Mouse (Mus musculus): ENCODE measurements around the gene Kank4. TPM values are rescaled to one million over a fixed set of nuclear protein-coding genes. Genes with fewer than 3 reads are reported as not detected.

Kank4 gene
- polyA plus RNA-seq, 1 experiment from 2014 or later, result 0.86 TPM

DNA sequence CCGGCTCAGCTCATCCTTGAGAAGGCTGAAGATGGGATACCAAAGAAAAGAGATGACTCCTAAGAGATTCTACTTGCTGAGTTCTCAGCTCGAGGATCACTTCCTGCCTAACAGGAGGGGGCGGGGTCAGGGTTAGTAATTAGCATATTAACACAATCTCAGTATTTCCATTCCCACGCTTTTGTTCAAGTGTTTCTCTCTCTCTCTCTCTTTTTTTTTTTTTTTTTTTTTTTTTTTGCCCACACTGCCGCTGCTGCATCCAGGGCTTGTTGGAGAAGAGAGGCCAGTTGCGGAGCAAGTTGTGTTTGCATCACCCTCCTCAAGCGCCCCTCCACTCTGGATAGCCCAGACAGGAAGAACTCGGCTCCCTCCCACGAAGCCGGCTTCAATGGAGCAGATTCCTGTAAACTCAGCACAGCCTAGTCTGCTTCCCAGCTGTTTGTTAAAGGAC is 27.5 kb downstream of the Kank4 start:
- H3K36me3 ChIP-seq, result no peaks in the 10 kb centered on the region
- peaks cover 11% of the 10 kb centered on the region for H3K27me3 ChIP-seq (ENCODE audit: low read depth, poor library complexity, severe bottlenecking)
- peak overlapping the region; percentile 45 for H3K4me3 ChIP-seq
- WGBS, result 10% methylated on average over 10 of the region's 10 CpGs
- peaks cover 28% of the 10 kb centered on the region for H3K4me1 ChIP-seq
- H3K9me3 ChIP-seq (replicated peaks), result no peaks in the 10 kb centered on the region
- DNase-seq (ENCODE audit: low spot score), result peak; percentile 37
- H3K27ac ChIP-seq (replicated peaks), result peak overlapping the region; percentile 50

DNA sequence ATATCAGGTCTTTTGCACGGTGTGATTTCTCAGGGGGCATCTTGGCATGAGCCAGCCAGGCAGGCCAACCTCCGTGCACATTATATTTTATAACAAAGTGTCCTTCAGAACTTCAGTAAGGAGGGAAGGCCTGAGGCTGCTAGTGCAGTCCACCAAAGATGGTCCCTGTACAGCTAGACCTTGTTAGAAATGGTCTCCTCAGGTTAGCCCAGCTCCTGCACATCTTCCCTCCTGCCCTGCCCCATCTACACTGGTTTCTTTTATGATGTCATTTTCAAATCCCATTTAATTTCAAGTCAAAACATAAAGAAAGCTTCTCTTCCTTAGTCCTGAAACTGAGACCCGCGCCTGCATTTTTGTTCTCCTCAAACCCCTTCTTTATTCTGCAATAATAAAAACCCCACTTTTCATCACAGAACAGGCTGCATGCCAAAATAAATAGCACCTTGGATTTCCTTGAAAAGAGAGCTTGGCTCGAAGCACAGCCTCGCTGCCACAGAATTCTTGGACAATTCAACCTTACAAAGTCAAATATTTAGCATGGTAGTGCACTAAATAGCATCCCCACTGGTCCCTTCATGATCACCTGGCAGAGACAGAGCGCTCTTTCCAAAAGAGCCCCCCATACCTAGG is 28.1 kb downstream of the Kank4 start:
- no peaks in the 10 kb centered on the region for H3K36me3 ChIP-seq
- peaks cover 28% of the 10 kb centered on the region for H3K4me1 ChIP-seq
- H3K27me3 ChIP-seq (ENCODE audit: low read depth, poor library complexity, severe bottlenecking), result peaks cover 11% of the 10 kb centered on the region
- DNase-seq (ENCODE audit: low spot score), result no peak
- H3K27ac ChIP-seq (replicated peaks), result peak overlapping the region; percentile 50
- H3K9me3 ChIP-seq (replicated peaks), result no peaks in the 10 kb centered on the region
- peak overlapping the region; percentile 45 for H3K4me3 ChIP-seq
- 84% methylated on average over 7 of the region's 7 CpGs for WGBS

DNA sequence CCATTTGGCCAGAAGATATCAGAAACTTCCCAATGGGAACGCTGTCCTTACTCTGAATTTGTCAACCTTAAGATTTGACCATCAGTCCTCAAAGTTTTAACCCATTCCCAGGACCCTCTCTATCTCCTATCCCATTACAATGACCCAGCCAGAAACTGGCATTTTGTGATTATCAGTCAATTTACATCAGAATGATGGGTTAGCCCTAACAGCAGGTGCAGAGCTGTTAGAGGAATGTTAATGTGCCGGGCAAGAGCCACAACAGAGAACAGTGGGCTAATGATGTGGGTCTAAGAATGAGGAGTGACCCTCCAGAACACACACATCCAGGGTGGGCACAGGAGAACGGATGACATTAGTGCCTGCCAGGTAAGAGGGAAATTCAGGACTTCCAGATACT is 31.1 kb downstream of the Kank4 start:
- no peaks in the 10 kb centered on the region for H3K9me3 ChIP-seq (replicated peaks)
- no peak for DNase-seq (ENCODE audit: low spot score)
- no peak overlapping the region for H3K27ac ChIP-seq (replicated peaks)
- 30% methylated on average over 3 of the region's 3 CpGs for WGBS
- H3K4me3 ChIP-seq, result no peak overlapping the region
- no peaks in the 10 kb centered on the region for H3K36me3 ChIP-seq
- peaks cover 11% of the 10 kb centered on the region for H3K27me3 ChIP-seq (ENCODE audit: low read depth, poor library complexity, severe bottlenecking)
- peaks cover 28% of the 10 kb centered on the region for H3K4me1 ChIP-seq

DNA sequence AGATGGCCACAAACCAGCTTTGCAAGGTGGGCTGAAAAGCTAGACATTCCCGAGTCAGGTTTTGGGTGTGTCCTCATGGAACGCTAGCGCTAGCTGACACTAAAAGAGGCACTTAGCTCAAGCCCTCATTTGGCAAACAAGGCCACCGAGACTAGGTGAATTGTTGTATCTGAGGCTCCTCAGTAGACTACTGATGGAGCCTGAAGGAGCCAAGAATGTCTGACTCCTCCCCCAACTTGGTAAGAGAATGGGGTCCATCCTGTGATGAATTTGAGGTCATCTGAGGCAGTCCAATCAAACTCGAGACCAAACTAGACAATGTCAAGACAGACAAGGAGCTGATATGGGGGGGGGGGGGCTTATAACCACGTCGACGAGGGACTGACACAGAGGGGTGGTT is 31.5 kb downstream of the Kank4 start:
- DNase-seq (ENCODE audit: low spot score), result no peak
- H3K36me3 ChIP-seq, result no peaks in the 10 kb centered on the region
- no peaks in the 10 kb centered on the region for H3K9me3 ChIP-seq (replicated peaks)
- WGBS, result 40% methylated on average over 8 of the region's 8 CpGs
- H3K4me1 ChIP-seq, result peaks cover 27% of the 10 kb centered on the region
- no peak overlapping the region for H3K4me3 ChIP-seq
- H3K27ac ChIP-seq (replicated peaks), result no peak overlapping the region
- peaks cover 8% of the 10 kb centered on the region for H3K27me3 ChIP-seq (ENCODE audit: low read depth, poor library complexity, severe bottlenecking)

DNA sequence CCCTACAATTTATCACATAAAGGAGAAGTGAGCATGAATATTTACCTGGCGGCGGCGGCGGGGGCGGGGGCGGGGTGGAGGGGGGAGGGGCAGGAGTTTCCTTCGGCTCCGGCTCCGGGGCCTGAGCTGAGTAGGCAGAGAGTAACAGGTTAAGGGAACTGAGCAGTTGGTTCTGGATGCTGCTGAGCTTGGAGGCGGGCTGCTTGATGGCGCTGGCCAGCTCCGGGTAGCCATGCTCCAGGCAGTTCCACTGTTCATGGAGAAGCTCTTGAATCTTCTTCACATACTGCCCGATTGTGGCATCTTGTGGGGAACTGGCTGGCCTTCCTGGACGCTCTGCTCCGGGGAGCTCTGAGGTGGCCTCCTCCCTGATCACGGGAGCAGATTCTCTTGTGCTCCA is 39.1 kb downstream of the Kank4 start:
- Histone ChIP-seq H3K27me3 (ENCODE audit: low read depth, poor library complexity, severe bottlenecking) (peaks cover 23% of the 10 kb centered on the region), H3K4me1 (peaks cover 16% of the 10 kb centered on the region), H3K27ac (replicated peaks) (peak overlapping the region; percentile 33; the same call in 1 of the 2 replicates), H3K4me3 (peak overlapping the region; percentile 32), H3K36me3 (no peaks in the 10 kb centered on the region), H3K9me3 (replicated peaks) (no peaks in the 10 kb centered on the region)
- WGBS, result 15% methylated on average over 16 of the region's 16 CpGs
- DNase-seq (ENCODE audit: low spot score), result no peak

DNA sequence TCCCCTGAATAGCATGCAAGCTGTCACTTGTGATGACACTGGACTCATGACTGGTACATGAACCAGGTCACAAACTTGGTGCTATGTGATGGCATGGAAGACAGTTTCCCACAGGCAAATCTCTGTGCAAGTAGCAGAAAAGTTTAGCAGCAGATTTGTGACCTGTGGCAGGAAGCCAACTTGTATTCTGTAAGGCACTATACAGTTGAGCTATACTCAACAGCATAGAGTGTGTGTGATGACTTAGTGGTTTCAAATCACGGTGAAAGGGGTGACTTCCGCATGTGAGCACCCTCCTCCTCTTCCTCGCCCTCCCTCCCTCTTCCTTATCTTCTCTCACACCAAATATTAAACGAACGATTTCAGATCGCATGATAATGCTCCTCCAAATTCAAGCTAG is 39.9 kb downstream of the Kank4 start:
- Histone ChIP-seq H3K36me3 (no peaks in the 10 kb centered on the region), H3K9me3 (replicated peaks) (no peaks in the 10 kb centered on the region), H3K4me3 (no peak overlapping the region), H3K4me1 (peaks cover 16% of the 10 kb centered on the region), H3K27ac (replicated peaks) (no peak overlapping the region), H3K27me3 (ENCODE audit: low read depth, poor library complexity, severe bottlenecking) (peaks cover 23% of the 10 kb centered on the region)
- 89% methylated on average over 6 of the region's 6 CpGs for WGBS
- DNase-seq (ENCODE audit: low spot score), result no peak

DNA sequence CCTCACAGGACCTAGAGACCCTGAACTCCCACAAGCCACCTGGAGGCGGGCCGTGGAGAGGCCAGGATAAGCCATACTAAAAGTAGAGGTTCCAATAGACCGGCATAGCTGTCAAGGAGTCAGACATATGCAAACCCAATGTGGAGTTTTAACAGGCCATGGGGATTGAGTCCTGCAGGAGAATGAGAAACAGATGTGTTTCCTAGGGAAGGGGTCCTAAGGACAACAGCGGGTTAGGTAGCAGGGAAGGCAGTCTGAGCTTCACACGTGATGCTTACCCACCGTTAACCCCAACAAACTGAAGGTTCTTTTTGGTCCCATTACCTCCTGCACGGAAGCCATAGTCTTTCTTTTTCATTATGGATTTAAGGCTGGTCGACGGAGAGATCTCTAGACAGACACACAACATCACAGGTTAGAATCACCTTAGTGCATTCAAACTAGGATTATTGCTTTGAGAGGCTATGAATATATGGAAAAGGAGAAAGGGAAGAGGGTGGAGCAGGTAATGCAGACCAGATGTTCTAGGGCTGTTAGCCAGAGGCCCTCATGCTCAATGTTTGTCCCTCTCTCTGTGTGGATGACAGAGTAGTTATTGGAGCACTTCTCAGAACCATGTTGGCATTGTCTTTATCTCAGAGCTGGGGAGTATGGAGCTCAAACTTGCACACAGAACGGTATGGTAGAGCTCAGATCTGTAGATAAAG is 40.5 kb downstream of the Kank4 start:
- Histone ChIP-seq H3K4me1 (peaks cover 16% of the 10 kb centered on the region), H3K9me3 (replicated peaks) (no peaks in the 10 kb centered on the region), H3K27ac (replicated peaks) (no peak overlapping the region), H3K4me3 (no peak overlapping the region), H3K27me3 (ENCODE audit: low read depth, poor library complexity, severe bottlenecking) (peaks cover 23% of the 10 kb centered on the region), H3K36me3 (no peaks in the 10 kb centered on the region)
- 79% methylated on average over 10 of the region's 10 CpGs for WGBS
- DNase-seq (ENCODE audit: low spot score), result no peak

DNA sequence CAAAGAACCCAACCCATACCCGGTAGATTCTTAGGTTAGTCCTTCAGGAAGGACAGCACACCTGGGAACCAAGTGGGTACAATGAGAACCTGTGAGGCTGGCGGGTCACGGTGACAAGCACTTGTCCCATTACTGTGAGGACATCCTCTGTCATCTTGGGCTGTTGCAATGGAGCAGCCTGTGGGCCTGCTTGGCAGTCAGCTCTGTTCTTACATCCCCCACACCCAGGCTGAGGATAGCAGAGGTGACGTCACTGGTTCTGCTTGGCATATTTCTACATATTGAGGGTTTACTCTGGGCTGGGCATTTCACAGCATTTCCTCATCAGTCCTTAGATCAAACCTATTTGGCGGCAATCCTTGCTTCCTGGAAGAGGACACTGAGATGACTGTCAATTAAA is 43.6 kb downstream of the Kank4 start:
- no peak overlapping the region for H3K4me3 ChIP-seq
- H3K4me1 ChIP-seq, result peaks cover 11% of the 10 kb centered on the region
- WGBS, result 91% methylated on average over 5 of the region's 5 CpGs
- H3K36me3 ChIP-seq, result no peaks in the 10 kb centered on the region
- no peak overlapping the region for H3K27ac ChIP-seq (replicated peaks)
- H3K9me3 ChIP-seq (replicated peaks), result no peaks in the 10 kb centered on the region
- peaks cover 12% of the 10 kb centered on the region for H3K27me3 ChIP-seq (ENCODE audit: low read depth, poor library complexity, severe bottlenecking)
- DNase-seq (ENCODE audit: low spot score), result no peak

DNA sequence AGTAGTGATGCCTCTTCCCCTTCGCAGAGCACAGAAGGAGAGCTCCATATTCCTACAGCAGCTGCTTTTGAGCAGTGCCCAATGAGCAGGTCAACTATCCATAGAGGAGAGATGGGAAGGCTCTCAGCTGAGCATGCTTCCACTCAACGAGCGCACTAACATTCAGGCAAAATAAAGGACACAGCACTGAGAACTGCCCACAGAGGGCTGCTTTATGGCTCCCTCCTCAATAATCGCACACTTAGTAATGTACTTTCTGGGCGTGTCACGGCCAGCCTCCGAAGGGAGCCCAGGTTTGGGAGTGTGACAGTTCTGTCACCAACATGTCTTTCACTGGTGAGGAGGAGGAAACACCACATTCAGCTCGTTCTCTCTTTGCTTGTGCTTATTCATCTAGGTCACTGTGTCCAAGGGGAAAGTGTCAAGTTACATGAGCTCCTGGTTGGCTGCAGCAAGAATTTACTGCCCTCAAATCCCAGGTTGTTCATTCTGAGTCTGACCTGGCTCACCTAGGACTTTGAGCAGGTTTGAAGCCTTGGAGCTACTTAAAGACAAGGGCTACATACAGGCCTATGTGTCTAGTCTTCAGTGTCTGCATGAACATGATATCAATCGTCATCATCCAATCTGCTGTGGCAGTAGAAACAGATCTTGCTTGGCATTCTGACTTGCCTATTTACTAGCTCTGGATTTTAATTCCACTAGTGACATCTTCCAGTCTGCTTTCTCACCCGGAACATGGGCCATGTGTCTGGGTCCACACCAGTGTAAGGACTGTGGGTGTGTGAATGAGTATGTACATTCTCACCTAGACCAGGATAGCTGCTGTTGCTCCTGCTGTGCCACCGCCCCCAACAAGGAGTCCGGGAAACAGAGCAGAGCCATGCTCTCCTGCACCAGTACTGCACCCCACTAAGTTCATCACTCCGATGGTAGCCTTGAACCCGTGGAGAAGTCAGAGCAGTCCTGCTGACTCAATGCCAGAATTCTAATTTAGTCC is 49.9 kb downstream of the Kank4 start:
- DNase-seq (ENCODE audit: low spot score), result no peak
- Histone ChIP-seq H3K27me3 (ENCODE audit: low read depth, poor library complexity, severe bottlenecking) (no peaks in the 10 kb centered on the region), H3K4me1 (no peaks in the 10 kb centered on the region), H3K9me3 (replicated peaks) (no peaks in the 10 kb centered on the region), H3K4me3 (no peak overlapping the region), H3K36me3 (no peaks in the 10 kb centered on the region), H3K27ac (replicated peaks) (no peak overlapping the region)
- WGBS, result 84% methylated on average over 14 of the region's 14 CpGs

DNA sequence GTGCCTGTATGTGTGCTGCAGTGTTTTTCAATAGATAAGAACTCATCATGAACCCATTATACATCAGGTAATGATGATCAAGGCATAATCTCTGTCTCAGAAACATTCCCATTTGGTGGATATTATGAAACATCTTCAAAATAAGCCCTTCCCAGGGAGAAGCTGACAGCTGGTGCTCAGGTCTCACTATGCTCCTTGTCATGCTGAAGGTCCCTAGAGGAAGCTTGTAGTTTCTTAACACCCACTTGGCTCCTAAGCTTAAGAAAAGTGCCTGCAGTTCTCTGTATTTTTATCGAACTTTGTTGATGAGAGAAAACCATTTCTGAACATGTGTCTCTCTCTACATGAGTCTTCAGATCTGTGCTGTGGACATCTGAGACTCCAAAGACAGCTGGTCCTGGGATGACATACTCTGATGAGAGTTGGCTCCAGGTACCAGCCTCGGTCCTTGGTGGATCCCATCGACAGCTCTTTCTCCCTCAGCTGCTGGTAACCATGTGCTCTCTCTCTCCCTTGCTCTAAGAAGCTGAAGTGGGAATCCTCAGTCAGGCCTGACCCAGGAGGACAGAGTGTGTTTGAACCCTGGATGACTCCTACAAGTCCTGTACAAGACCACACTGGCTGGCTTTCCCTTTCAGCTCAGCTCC is 58.3 kb downstream of the Kank4 start:
- Histone ChIP-seq H3K4me3 (no peak overlapping the region), H3K36me3 (no peaks in the 10 kb centered on the region), H3K27me3 (ENCODE audit: low read depth, poor library complexity, severe bottlenecking) (no peaks in the 10 kb centered on the region), H3K9me3 (replicated peaks) (no peaks in the 10 kb centered on the region), H3K27ac (replicated peaks) (peak overlapping the region; percentile 65), H3K4me1 (peaks cover 42% of the 10 kb centered on the region)
- no peak for DNase-seq (ENCODE audit: low spot score)
- WGBS, result 87% methylated on average over 3 of the region's 3 CpGs

DNA sequence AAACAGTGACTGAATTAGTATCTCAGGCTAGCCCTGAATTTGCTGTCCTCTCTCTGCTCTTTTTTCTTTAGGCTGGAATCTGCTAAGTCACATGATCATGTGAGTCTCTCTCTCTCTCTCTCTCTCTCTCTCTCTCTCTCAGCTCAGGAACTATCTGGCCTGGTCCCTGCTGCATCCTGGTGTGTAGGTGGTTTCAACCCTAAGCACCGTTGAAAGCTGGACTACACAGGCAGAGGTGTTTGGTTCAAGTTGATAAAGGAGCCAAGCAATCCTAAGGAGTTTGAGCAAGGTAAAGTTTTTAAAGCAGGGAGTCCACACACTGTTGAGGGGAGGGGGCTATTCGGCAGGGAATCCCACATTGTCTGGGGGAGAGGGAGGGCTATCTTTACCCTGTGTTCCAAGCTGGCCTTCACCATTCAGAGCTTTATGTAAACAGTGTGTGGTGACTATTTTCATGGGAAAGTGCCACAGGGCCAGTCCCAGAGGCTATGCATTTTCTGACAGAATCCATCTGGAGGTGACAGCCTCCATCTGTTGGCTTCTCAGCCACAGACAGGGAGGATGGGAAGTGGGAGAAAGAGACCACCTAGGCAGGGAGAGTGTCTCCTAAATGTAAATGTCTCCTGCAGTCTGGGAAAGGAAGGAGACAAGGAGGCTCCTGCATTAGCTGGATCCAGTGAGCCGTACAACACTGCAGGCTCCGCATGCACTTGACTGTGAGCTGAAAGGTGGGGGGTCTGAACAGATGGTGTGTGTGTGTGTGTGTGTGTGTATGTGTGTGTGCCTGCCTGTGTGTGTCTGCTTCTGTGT is 59.1 kb downstream of the Kank4 start:
- no peak for DNase-seq (ENCODE audit: low spot score)
- H3K27ac ChIP-seq (replicated peaks), result peak overlapping the region; percentile 65
- no peaks in the 10 kb centered on the region for H3K9me3 ChIP-seq (replicated peaks)
- H3K36me3 ChIP-seq, result no peaks in the 10 kb centered on the region
- H3K27me3 ChIP-seq (ENCODE audit: low read depth, poor library complexity, severe bottlenecking), result no peaks in the 10 kb centered on the region
- peaks cover 42% of the 10 kb centered on the region for H3K4me1 ChIP-seq
- no peak overlapping the region for H3K4me3 ChIP-seq
- 72% methylated on average over 4 of the region's 4 CpGs for WGBS
